9 mouse cellular contexts compared by ENCODE assay signal in the genomic region with DNA sequence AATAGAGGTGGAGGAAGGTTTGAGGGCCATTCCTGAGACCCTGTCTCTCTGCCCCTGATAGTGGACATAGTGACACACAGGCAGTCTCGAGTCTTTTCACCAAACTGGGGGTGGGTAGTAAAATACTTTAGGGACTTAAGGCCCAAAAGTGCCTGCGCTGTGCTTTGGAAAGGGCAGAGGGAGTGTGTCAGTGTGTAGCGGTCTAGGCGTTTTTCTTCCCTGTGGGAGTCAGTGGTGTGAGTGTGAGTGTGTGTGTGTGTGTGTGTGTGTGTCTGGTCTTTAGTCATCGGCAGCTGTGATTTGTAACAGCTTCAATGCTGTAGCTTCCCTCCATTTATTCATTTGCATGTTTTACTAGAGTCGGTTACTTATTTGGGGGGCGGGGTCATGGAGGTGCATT. TPM values are rescaled to one million over a fixed set of nuclear protein-coding genes. Genes with fewer than 3 reads are reported as not detected.
DNase-seq lines count a peak whose midpoint lies in the region; ATAC-seq lines count a peak whose summit lies in the region.
"Had no signal": no experiment of that assay in that cellular context is flagged by ENCODE, and none has a peak within 500 bp of the region (broad histone marks: within the 10 kb centered on the region; RNA-seq: fewer than 3 reads in every experiment).

No protein-coding gene starts in this region.

- H3K9me3 ChIP-seq in heart, embryonic 15.5 days (replicated peaks), result no peaks in the 10 kb centered on the region
- no peaks in the 10 kb centered on the region for H3K9me3 ChIP-seq in intestine, embryonic 14.5 days (ENCODE audit: control insufficient read depth, low read length)

- H3K9ac ChIP-seq in heart, embryonic 15.5 days, result peak overlapping the region; percentile 79
- H3K9ac ChIP-seq in intestine, embryonic 14.5 days (ENCODE audit: low read length), result peak overlapping the region; percentile 91

- H3K4me1 ChIP-seq in heart, embryonic 15.5 days (replicated peaks), result peaks cover 15% of the 10 kb centered on the region
- H3K4me1 ChIP-seq in intestine, embryonic 14.5 days (replicated peaks; ENCODE audit: control insufficient read depth, insufficient read depth, low read length), result peaks cover 17% of the 10 kb centered on the region

- H3K27me3 ChIP-seq in heart, embryonic 15.5 days, result no peaks in the 10 kb centered on the region
- H3K27me3 ChIP-seq in intestine, embryonic 14.5 days (replicated peaks; ENCODE audit: control insufficient read depth, insufficient read depth, low read length), result no peaks in the 10 kb centered on the region

- WGBS in heart, embryonic 15.5 days, result 13% methylated on average over 7 of the region's 7 CpGs
- WGBS in intestine, embryonic 14.5 days, result 17% methylated on average over 7 of the region's 7 CpGs

- intact Hi-C loops in heart, postnatal 36 days (cut with DNase I), result loop anchor here (2.0 to 10.0 kb wide), 5 partner anchors 107 to 405 kb away; a partner anchor contains a TSS

- 0 out of 2 replicates have a peak, but pooled peaks cover 4% of the 10 kb centered on the region for H3K36me3 ChIP-seq in heart, embryonic 15.5 days
- 0 out of 2 replicates have a peak, but pooled peaks cover 3% of the 10 kb centered on the region for H3K36me3 ChIP-seq in intestine, embryonic 14.5 days (ENCODE audit: control insufficient read depth, insufficient read depth, low read length)

- no peak for DNase-seq in heart, postnatal 36 days
- peak; percentile 46 for DNase-seq in embryo, embryonic 11 days
- no peak for DNase-seq in intestine, embryonic 14.5 days (ENCODE audit: low spot score)
- DNase-seq in naive thymus-derived CD4-positive, alpha-beta T cell, adult 2 months (ENCODE audit: low read depth), result peak; percentile 27
- DNase-seq in layer of hippocampus, adult 9-11 months, result no peak
- no peak for DNase-seq in urinary bladder, postnatal 10 days (ENCODE audit: low spot score)
- DNase-seq in urinary bladder, postnatal 14 days (ENCODE audit: low spot score), result no peak

- H3K4me2 ChIP-seq in heart, embryonic 15.5 days, result peak overlapping the region; percentile 75
- peak overlapping the region; percentile 82 for H3K4me2 ChIP-seq in intestine, embryonic 14.5 days (ENCODE audit: low read length)

- no peak for ATAC-seq in heart, embryonic 15.5 days (replicated peaks; ENCODE audit: insufficient number of reproducible peaks, insufficient read depth, low FRiP score, low read depth)
- ATAC-seq in intestine, embryonic 14.5 days (replicated peaks; ENCODE audit: low FRiP score, low TSS enrichment, low read depth), result peak; percentile 9; the same call in 1 of the 2 replicates

- H3K27ac ChIP-seq in heart, embryonic 15.5 days, result peak overlapping the region; percentile 99
- H3K27ac ChIP-seq in intestine, embryonic 14.5 days (ENCODE audit: low read depth), result peak overlapping the region; percentile 94

- peak overlapping the region; percentile 61 for H3K4me3 ChIP-seq in heart, embryonic 15.5 days
- H3K4me3 ChIP-seq in intestine, embryonic 14.5 days (ENCODE audit: low read depth, low read length), result peak overlapping the region; percentile 92
- H3K4me3 ChIP-seq: erythroblast, embryonic 14.5 days had no signal

RNA-seq across cellular contexts. Expression of a gene that starts 0.6 kb away (rescaled TPM):
- polyA plus RNA-seq in heart, embryonic 15.5 days (2015; fragmentation: Nextera tagmentation; extraction: Ambion mirVana), result 3,993 and 5,392 TPM in 2 replicates
- over 10,000 TPM; 11,452 to 11,878 TPM for total RNA-seq in heart, postnatal 36 days (2021)
- 1,186 and 1,326 TPM in 2 replicates for polyA plus RNA-seq in intestine, embryonic 14.5 days (2014; fragmentation: Nextera tagmentation; extraction: Ambion mirVana)

Comparison
In these comparisons a context has a peak if more than half of its experiments do, and no peak if none do; other contexts are left out.
1. DNase-seq: peak in embryo, embryonic 11 days (single experiment) and naive thymus-derived CD4-positive, alpha-beta T cell, adult 2 months (single experiment); none in heart, postnatal 36 days (0 of 2), intestine, embryonic 14.5 days (single experiment), layer of hippocampus, adult 9-11 months (single experiment), urinary bladder, postnatal 10 days (single experiment) and urinary bladder, postnatal 14 days (single experiment).